Mouse (Mus musculus): ENCODE measurements at regions not wholly inside any gene's neighbourhood (a gene's known extent, or its start where the extent isn't known, plus 50 kb on each side); places are given as distances from the start of the nearest gene placed in this dataset.

GRCm38 (mm10) chr1:10932378-10933077, 481.4 kb upstream of the A830018L16Rik start:
- no peaks in the 10 kb centered on the region for H3K4me1 ChIP-seq (ENCODE audit: control insufficient read depth in 1 of 2, insufficient read depth in 2 of 2)
- H3K36me3 ChIP-seq (replicated peaks in 1 of 2; ENCODE audit: control insufficient read depth in 1 of 2, insufficient read depth in 1 of 2, low read length in 1 of 2) = no peaks in the 10 kb centered on the region
- dilution Hi-C loops (cut with MboI; ENCODE audit: extremely low pct_ligation_motif_present, extremely low pct_unique_long_range_greater_than_20kb, low sequenced_read_pairs) = no loop called here
- no peak overlapping the region for H3K4me2 ChIP-seq (ENCODE audit: insufficient read depth, low read depth, poor library complexity, severe bottlenecking)
- no peak for DNase-seq (ENCODE audit: extremely low read depth)
- no peaks in the 10 kb centered on the region for H3K9me3 ChIP-seq (replicated peaks; ENCODE audit: low read length)
- no peak overlapping the region for H3K27ac ChIP-seq (ENCODE audit: insufficient read depth, low read depth)
- in situ Hi-C loops (cut with MboI; ENCODE audit: low pct_ligation_motif_present, low pct_unique_long_range_greater_than_20kb, low sequenced_read_pairs) = no loop called here
- H3K9ac ChIP-seq (ENCODE audit: insufficient read depth, low read depth) = no peak overlapping the region
- no peaks in the 10 kb centered on the region for H3K79me2 ChIP-seq (replicated peaks; ENCODE audit: control insufficient read depth, extremely low read depth, insufficient read depth, poor library complexity, severe bottlenecking)
- H3K27me3 ChIP-seq (replicated peaks) = no peaks in the 10 kb centered on the region
- H3K4me3 ChIP-seq (replicated peaks in 1 of 3; ENCODE audit: low read depth in 2 of 3, low read length in 2 of 3, poor library complexity in 1 of 3) = no peak overlapping the region
- no peak for TF ChIP-seq GABPA (IDR thresholded peaks at IDR 0.05; ENCODE audit: insufficient replicate concordance, low read depth, low read length)

DNA sequence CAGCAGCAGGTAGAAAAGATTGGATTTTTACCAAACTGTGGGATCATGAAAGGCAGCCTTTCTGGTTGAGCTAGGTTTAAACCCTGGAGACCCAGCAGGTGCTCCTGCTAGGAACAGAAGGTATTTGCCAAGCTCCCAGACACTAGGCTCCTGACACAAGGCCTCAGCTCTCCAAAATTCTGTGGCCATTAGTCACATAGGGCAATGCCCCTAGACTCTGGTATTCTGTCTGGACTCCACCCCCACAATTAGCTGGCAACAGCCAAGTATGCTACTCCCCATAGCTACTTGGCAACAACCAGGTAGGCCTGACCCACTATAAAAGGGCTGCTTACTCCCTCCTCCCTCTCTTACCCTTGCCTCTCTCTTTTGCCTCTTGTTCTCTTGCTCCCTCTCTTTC, 480.7 kb upstream of the A830018L16Rik start:
- H3K9me3 ChIP-seq (replicated peaks; ENCODE audit: low read length) = no peaks in the 10 kb centered on the region
- in situ Hi-C loops (cut with MboI; ENCODE audit: low pct_ligation_motif_present, low pct_unique_long_range_greater_than_20kb, low sequenced_read_pairs) = no loop called here

DNA sequence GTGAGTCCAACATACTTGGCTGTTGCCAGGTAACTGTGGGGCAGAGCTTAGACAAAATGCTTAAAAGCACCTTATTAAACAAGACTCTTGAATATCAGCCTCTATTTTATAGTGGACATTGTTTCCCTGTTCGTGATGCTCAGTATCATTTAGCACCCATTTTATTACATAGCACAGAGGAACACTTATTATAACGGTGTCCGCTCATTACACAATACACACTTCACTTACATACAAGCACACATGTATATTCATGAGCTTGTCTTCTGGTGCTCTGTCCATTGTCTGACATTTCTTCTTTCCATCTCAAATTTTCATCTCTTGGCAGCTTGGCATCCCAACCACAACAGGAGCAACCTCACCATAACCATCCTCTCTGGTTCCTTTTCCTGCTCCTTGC, 475.5 kb upstream of the A830018L16Rik start:
- H3K79me2 ChIP-seq (replicated peaks; ENCODE audit: control insufficient read depth, extremely low read depth, insufficient read depth, poor library complexity, severe bottlenecking) = no peaks in the 10 kb centered on the region
- no peaks in the 10 kb centered on the region for H3K36me3 ChIP-seq (replicated peaks in 1 of 2; ENCODE audit: control insufficient read depth in 1 of 2, insufficient read depth in 1 of 2, low read length in 1 of 2)
- no peaks in the 10 kb centered on the region for H3K9me3 ChIP-seq (replicated peaks; ENCODE audit: low read length)
- no peaks in the 10 kb centered on the region for H3K4me1 ChIP-seq (ENCODE audit: control insufficient read depth in 1 of 2, insufficient read depth in 2 of 2)
- no peak overlapping the region for H3K27ac ChIP-seq (ENCODE audit: insufficient read depth, low read depth)
- TF ChIP-seq JUND (conservative IDR thresholded peaks at IDR 0.05; ENCODE audit: low read depth, low read length) (no peak), MAX (IDR thresholded peaks at IDR 0.05; ENCODE audit: low read length) (no peak), TBP (conservative IDR thresholded peaks at IDR 0.05; ENCODE audit: low read depth, low read length) (no peak), IRF4 (IDR thresholded peaks at IDR 0.05; ENCODE audit: low read depth, low read length) (no peak), MAZ (IDR thresholded peaks at IDR 0.05; ENCODE audit: low read depth, low read length) (no peak), MXI1 (IDR thresholded peaks at IDR 0.05; ENCODE audit: low read depth, low read length) (no peak), JUN (IDR thresholded peaks at IDR 0.05; ENCODE audit: insufficient read depth, low read depth, low read length) (no peak), MEF2A (IDR thresholded peaks at IDR 0.05; ENCODE audit: borderline replicate concordance, low read depth, low read length) (no peak), ZC3H11A (IDR thresholded peaks at IDR 0.05; ENCODE audit: low read depth, low read length) (no peak), E2F4 (IDR thresholded peaks at IDR 0.05; ENCODE audit: insufficient replicate concordance, low read depth, low read length) (no peak), USF1 (IDR thresholded peaks at IDR 0.05; ENCODE audit: low read depth, low read length) (no peak)
- no peak overlapping the region for H3K9ac ChIP-seq (ENCODE audit: insufficient read depth, low read depth)
- no peak overlapping the region for H3K4me2 ChIP-seq (ENCODE audit: insufficient read depth, low read depth, poor library complexity, severe bottlenecking)
- H3K27me3 ChIP-seq (replicated peaks) = no peaks in the 10 kb centered on the region
- in situ Hi-C loops (cut with MboI; ENCODE audit: low pct_ligation_motif_present, low pct_unique_long_range_greater_than_20kb, low sequenced_read_pairs) (no loop called here), dilution Hi-C loops (cut with MboI; ENCODE audit: extremely low pct_ligation_motif_present, extremely low pct_unique_long_range_greater_than_20kb, low sequenced_read_pairs) (no loop called here)
- no peak for DNase-seq (ENCODE audit: extremely low read depth)
- H3K4me3 ChIP-seq (replicated peaks in 1 of 3; ENCODE audit: low read depth in 2 of 3, low read length in 2 of 3, poor library complexity in 1 of 3) = no peak overlapping the region

More for the DNA sequence above, 480.7 kb upstream of the A830018L16Rik start:
- Histone ChIP-seq H3K27ac (ENCODE audit: insufficient read depth, low read depth) (no peak overlapping the region), H3K4me3 (replicated peaks in 1 of 3; ENCODE audit: low read depth in 2 of 3, low read length in 2 of 3, poor library complexity in 1 of 3) (no peak overlapping the region), H3K9ac (ENCODE audit: insufficient read depth, low read depth) (no peak overlapping the region), H3K4me2 (ENCODE audit: insufficient read depth, low read depth, poor library complexity, severe bottlenecking) (no peak overlapping the region), H3K79me2 (replicated peaks; ENCODE audit: control insufficient read depth, extremely low read depth, insufficient read depth, poor library complexity, severe bottlenecking) (no peaks in the 10 kb centered on the region), H3K4me1 (ENCODE audit: control insufficient read depth in 1 of 2, insufficient read depth in 2 of 2) (no peaks in the 10 kb centered on the region), H3K27me3 (replicated peaks) (no peaks in the 10 kb centered on the region), H3K36me3 (replicated peaks in 1 of 2; ENCODE audit: control insufficient read depth in 1 of 2, insufficient read depth in 1 of 2, low read length in 1 of 2) (no peaks in the 10 kb centered on the region)
- TF ChIP-seq JUN (IDR thresholded peaks at IDR 0.05; ENCODE audit: insufficient read depth, low read depth, low read length) (no peak), TCF12 (IDR thresholded peaks at IDR 0.05; ENCODE audit: low read depth, low read length) (no peak), ELF1 (IDR thresholded peaks at IDR 0.05; ENCODE audit: low read depth, low read length) (no peak), CHD1 (IDR thresholded peaks at IDR 0.05; ENCODE audit: low read depth, low read length) (no peak), USF2 (conservative IDR thresholded peaks at IDR 0.05; ENCODE audit: low read depth, low read length) (no peak), JUND (conservative IDR thresholded peaks at IDR 0.05; ENCODE audit: low read depth, low read length) (no peak), RCOR1 (conservative IDR thresholded peaks at IDR 0.05; ENCODE audit: low read depth, low read length) (no peak), E2F4 (IDR thresholded peaks at IDR 0.05; ENCODE audit: insufficient replicate concordance, low read depth, low read length) (no peak), GABPA (IDR thresholded peaks at IDR 0.05; ENCODE audit: insufficient replicate concordance, low read depth, low read length) (no peak), USF1 (IDR thresholded peaks at IDR 0.05; ENCODE audit: low read depth, low read length) (no peak), ZKSCAN1 (IDR thresholded peaks at IDR 0.05; ENCODE audit: borderline replicate concordance, low read depth, low read length) (no peak), PAX5 (IDR thresholded peaks at IDR 0.05; ENCODE audit: low read length) (no peak), POLR2A (IDR thresholded peaks at IDR 0.05; ENCODE audit: low read depth, low read length) (no peak), ZNF384 (IDR thresholded peaks at IDR 0.05; ENCODE audit: low read depth, low read length) (no peak), EP300 (IDR thresholded peaks at IDR 0.05; ENCODE audit: low read length) (no peak), NRF1 (IDR thresholded peaks at IDR 0.05; ENCODE audit: low read depth, low read length) (no peak), KAT2A (IDR thresholded peaks at IDR 0.05; ENCODE audit: insufficient replicate concordance, low read length) (no peak), TBP (conservative IDR thresholded peaks at IDR 0.05; ENCODE audit: low read depth, low read length) (no peak)
- dilution Hi-C loops (cut with MboI; ENCODE audit: extremely low pct_ligation_motif_present, extremely low pct_unique_long_range_greater_than_20kb, low sequenced_read_pairs) = no loop called here
- no peak for DNase-seq (ENCODE audit: extremely low read depth)

Data from CH12.LX (cell line).